Mouse (Mus musculus) Patski (cell line): ENCODE data around the gene Gm21858. TPM values are rescaled to one million over a fixed set of nuclear protein-coding genes. Genes with fewer than 3 reads are reported as not detected.
"Not testable (repeated sequence)": the region's sequence is repeated elsewhere in the genome, so short reads cannot be mapped to it uniquely, and the experiment has no call there.

Experiments
- ATAC-seq: fragments of 100-300 bp; one replicate; pipeline ENCODE4 v1.8.0; 2021
- CTCF ChIA-PET: fragments of 350-600 bp; sonication (Branson Sonifier 250); formaldehyde crosslinking; loops from one replicate; lab custom pipeline; 2022; ENCODE audit warnings: inconsistent platforms; lab: Charles Lee
- POLR2A ChIA-PET: fragments of 350-600 bp; sonication (Branson Sonifier 250); formaldehyde crosslinking; loops from one replicate; lab custom pipeline; 2022; ENCODE audit warnings: antibody characterized with exemption, inconsistent platforms; lab: Charles Lee
- DNase-seq: peaks from one replicate; pipeline ENCODE4 v3.0.0-alpha.2; 2011; ENCODE audit warnings: low read depth, low spot score
- H3K27me3 ChIP-seq: fragments of 371-371 bp; one replicate; pipeline ENCODE4 v1.5.1; 2021
- in situ Hi-C: fragments of 300-500 bp; cut with MboI; formaldehyde crosslinking; loops from 3 replicates; pipeline ENCODE4 v1.11.1; 2018; ENCODE audit warnings: low pct_unique_long_range_greater_than_20kb, mixed read lengths
- polyA plus RNA-seq: library from polyadenylated mRNA; unstranded; gene quantifications from one replicate; pipeline ENCODE4 v1.2.3, GENCODE M21; 2021

The Gm21858 gene
- polyA plus RNA-seq = not detected

DNA sequence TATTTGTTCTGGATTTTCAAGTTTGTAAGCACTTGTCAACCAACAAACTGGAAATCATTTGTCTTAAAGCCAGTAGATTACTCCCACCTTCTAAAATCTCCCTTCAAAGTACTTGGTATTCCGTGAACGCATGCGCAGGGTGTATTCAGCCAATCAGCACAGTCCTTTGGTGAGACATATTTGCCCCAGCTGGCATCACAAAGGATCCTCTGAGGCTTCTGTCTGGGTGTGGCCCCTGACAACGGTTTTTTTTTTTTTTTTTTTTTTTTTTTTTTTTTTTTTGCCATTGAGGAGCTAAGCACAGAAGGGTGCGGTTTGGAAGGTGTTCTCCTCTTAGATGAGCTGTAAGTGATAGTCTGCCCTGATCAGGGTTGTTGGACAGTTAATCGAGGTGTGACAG, at the start of gene Gm21858:
TSS of gene Gm21858 (plus strand) at position 301 of the 400 bp plus-strand sequence.
- CTCF ChIA-PET, in situ Hi-C loops: not testable (repeated sequence)

More for the DNA sequence above, at the start of gene Gm21858:
- H3K27me3 ChIP-seq, ATAC-seq, DNase-seq, POLR2A ChIA-PET: not testable (repeated sequence)
